Mouse (Mus musculus): ENCODE results near the gene Ccl17. TPM values are rescaled to one million over a fixed set of nuclear protein-coding genes. Genes with fewer than 3 reads are reported as not detected.
A peak's percentile ranks its signal among the peaks of the same experiment; 100 is the strongest.
"Not testable (repeated sequence)": the region's sequence is repeated elsewhere in the genome, so short reads cannot be mapped to it uniquely, and the experiment has no call there.

Gene Ccl17
- polyA plus RNA-seq, 1 experiment from 2014 or later: 0.51 TPM

DNA sequence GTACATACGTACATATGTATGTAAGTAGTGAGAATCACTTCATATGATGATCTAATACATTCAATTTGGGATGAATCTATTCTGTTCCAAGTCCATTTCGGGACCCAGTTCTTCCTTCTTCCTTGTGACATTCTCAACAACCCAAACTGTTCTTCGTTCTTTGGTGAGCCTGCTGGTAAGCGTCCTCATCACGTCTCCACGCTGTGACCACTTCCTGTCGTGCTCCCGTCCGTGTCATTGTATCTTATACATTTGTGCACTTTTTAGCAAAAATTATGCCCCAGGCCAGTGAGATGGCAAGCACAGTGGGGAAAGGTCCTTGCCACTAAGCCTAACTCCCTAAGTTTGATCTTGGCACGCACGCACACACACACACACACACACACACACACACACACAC is 7.7 kb downstream of the Ccl17 start:
- no peak overlapping the region for H3K27ac ChIP-seq (ENCODE audit: low read length)
- no peaks in the 10 kb centered on the region for H3K4me1 ChIP-seq (ENCODE audit: control insufficient read depth, insufficient read depth, low read length)
- H3K9me3 ChIP-seq (replicated peaks; ENCODE audit: control insufficient read depth, low read length): no peaks in the 10 kb centered on the region
- no peak overlapping the region for H3K9ac ChIP-seq (ENCODE audit: low read length)
- peaks cover 15% of the 10 kb centered on the region for H3K36me3 ChIP-seq (ENCODE audit: control insufficient read depth, insufficient read depth)
- no peak overlapping the region for H3K4me2 ChIP-seq (ENCODE audit: low read depth, low read length)
- ATAC-seq (replicated peaks; ENCODE audit: extremely low read depth, insufficient read depth, low FRiP score): no peak
- whole genome bisulfite sequencing: 87% methylated on average over 11 of the region's 11 CpGs
- H3K4me3 ChIP-seq (ENCODE audit: low read length): no peak overlapping the region
- H3K27me3 ChIP-seq (ENCODE audit: control insufficient read depth, insufficient read depth, low read length): no peaks in the 10 kb centered on the region

GRCm38 (mm10) chr8:94819671-94820179 is 9.5 kb downstream of the Ccl17 start:
- no peak for ATAC-seq (replicated peaks; ENCODE audit: extremely low read depth, insufficient read depth, low FRiP score)
- 51% methylated on average over 6 of the region's 6 CpGs for WGBS
- H3K4me2 ChIP-seq (ENCODE audit: low read depth, low read length): no peak overlapping the region

GRCm38 (mm10) chr8:94820553-94820952 is 10.3 kb downstream of the Ccl17 start:
- Histone ChIP-seq H3K4me2 (ENCODE audit: low read depth, low read length) (no peak overlapping the region), H3K9ac (ENCODE audit: low read length) (no peak overlapping the region), H3K9me3 (replicated peaks; ENCODE audit: control insufficient read depth, low read length) (no peaks in the 10 kb centered on the region), H3K36me3 (ENCODE audit: control insufficient read depth, insufficient read depth) (peaks cover 36% of the 10 kb centered on the region), H3K27ac (ENCODE audit: low read length) (no peak overlapping the region), H3K4me3 (ENCODE audit: low read length) (no peak overlapping the region), H3K27me3 (ENCODE audit: control insufficient read depth, insufficient read depth, low read length) (no peaks in the 10 kb centered on the region), H3K4me1 (ENCODE audit: control insufficient read depth, insufficient read depth, low read length) (no peaks in the 10 kb centered on the region)
- no peak for ATAC-seq (replicated peaks; ENCODE audit: extremely low read depth, insufficient read depth, low FRiP score)
- 88% methylated on average over 7 of the region's 7 CpGs for WGBS

More at GRCm38 (mm10) chr8:94819671-94820179, 9.5 kb downstream of the Ccl17 start:
- no peaks in the 10 kb centered on the region for H3K9me3 ChIP-seq (replicated peaks; ENCODE audit: control insufficient read depth, low read length)
- no peak overlapping the region for H3K9ac ChIP-seq (ENCODE audit: low read length)
- no peaks in the 10 kb centered on the region for H3K27me3 ChIP-seq (ENCODE audit: control insufficient read depth, insufficient read depth, low read length)
- no peak overlapping the region for H3K4me3 ChIP-seq (ENCODE audit: low read length)
- H3K27ac ChIP-seq (ENCODE audit: low read length): no peak overlapping the region
- H3K4me1 ChIP-seq (ENCODE audit: control insufficient read depth, insufficient read depth, low read length): no peaks in the 10 kb centered on the region
- peaks cover 30% of the 10 kb centered on the region for H3K36me3 ChIP-seq (ENCODE audit: control insufficient read depth, insufficient read depth)

GRCm38 (mm10) chr8:94821381-94821780 is 11.1 kb downstream of the Ccl17 start:
- H3K4me3 ChIP-seq (ENCODE audit: low read length): no peak overlapping the region
- no peak for ATAC-seq (replicated peaks; ENCODE audit: extremely low read depth, insufficient read depth, low FRiP score)
- H3K4me1 ChIP-seq (ENCODE audit: control insufficient read depth, insufficient read depth, low read length): no peaks in the 10 kb centered on the region
- no peak overlapping the region for H3K9ac ChIP-seq (ENCODE audit: low read length)
- H3K27me3 ChIP-seq (ENCODE audit: control insufficient read depth, insufficient read depth, low read length): no peaks in the 10 kb centered on the region
- no peaks in the 10 kb centered on the region for H3K9me3 ChIP-seq (replicated peaks; ENCODE audit: control insufficient read depth, low read length)
- H3K27ac ChIP-seq (ENCODE audit: low read length): no peak overlapping the region
- H3K36me3 ChIP-seq (ENCODE audit: control insufficient read depth, insufficient read depth): peaks cover 38% of the 10 kb centered on the region
- 92% methylated on average over 2 of the region's 2 CpGs for WGBS
- H3K4me2 ChIP-seq (ENCODE audit: low read depth, low read length): no peak overlapping the region

DNA sequence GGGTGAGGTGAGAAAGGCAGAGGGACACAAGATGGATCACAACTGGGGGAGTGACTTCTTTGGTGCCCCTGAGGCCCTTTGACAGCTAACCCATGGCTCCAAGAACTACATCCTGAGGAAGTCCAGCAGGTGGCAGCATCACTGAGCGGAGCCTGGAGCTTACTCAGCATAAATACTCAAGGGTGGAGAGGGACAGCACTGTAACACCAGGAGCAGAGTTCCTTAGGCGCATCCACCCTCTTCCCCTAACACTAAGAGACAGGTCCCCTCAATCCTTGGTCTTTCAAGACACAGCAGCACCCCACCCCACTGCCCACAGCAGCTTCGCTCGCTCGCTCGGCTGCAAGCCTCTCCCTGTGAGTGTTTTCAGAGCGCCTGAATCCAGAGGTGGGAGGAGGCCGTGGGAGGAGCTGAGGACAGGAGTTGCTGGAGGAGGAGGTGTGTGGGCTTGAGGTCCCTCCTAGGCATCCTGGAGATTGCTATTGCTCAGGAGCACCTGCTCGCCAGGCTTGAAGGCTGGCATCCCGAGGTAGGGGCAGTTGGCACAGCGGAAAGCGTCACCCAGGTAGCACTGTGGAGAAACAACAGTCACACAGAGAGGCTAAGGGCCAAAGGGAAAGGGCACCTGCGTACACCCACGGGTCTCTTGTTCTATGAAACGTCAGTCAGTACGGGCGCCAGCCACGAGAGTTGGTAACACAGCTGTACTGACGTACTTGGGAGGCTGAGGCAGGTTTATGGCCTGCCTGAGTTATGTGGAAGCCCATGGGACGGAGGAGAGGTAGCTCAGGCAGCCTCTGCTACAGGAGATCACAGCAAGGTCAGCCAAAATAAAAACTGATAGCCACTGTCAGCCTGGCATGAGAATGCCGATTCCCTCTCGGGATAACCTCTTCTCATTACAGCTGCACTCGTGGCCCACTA is 12.6 kb downstream of the Ccl17 start:
- WGBS: 76% methylated on average over 23 of the region's 23 CpGs

GRCm38 (mm10) chr8:94825170-94825569 is 14.9 kb downstream of the Ccl17 start:
- Histone ChIP-seq H3K4me2 (ENCODE audit: low read depth, low read length) (no peak overlapping the region), H3K9ac (ENCODE audit: low read length) (no peak overlapping the region), H3K27me3 (ENCODE audit: control insufficient read depth, insufficient read depth, low read length) (no peaks in the 10 kb centered on the region), H3K27ac (ENCODE audit: low read length) (no peak overlapping the region), H3K4me1 (ENCODE audit: control insufficient read depth, insufficient read depth, low read length) (no peaks in the 10 kb centered on the region), H3K4me3 (ENCODE audit: low read length) (no peak overlapping the region), H3K9me3 (replicated peaks; ENCODE audit: control insufficient read depth, low read length) (no peaks in the 10 kb centered on the region), H3K36me3 (ENCODE audit: control insufficient read depth, insufficient read depth) (peaks cover 58% of the 10 kb centered on the region)
- ATAC-seq (replicated peaks; ENCODE audit: extremely low read depth, insufficient read depth, low FRiP score): no peak
- 81% methylated on average over 6 of the region's 6 CpGs for WGBS

More for the DNA sequence above, 12.6 kb downstream of the Ccl17 start:
- 0 out of 2 replicates have a peak, but pooled peaks have one; percentile 65 for ATAC-seq (replicated peaks; ENCODE audit: extremely low read depth, insufficient read depth, low FRiP score)
- Histone ChIP-seq H3K27me3 (ENCODE audit: control insufficient read depth, insufficient read depth, low read length) (no peaks in the 10 kb centered on the region), H3K4me2 (ENCODE audit: low read depth, low read length) (no peak overlapping the region), H3K4me1 (ENCODE audit: control insufficient read depth, insufficient read depth, low read length) (no peaks in the 10 kb centered on the region), H3K9ac (ENCODE audit: low read length) (no peak overlapping the region), H3K9me3 (replicated peaks; ENCODE audit: control insufficient read depth, low read length) (no peaks in the 10 kb centered on the region), H3K4me3 (ENCODE audit: low read length) (no peak overlapping the region), H3K36me3 (ENCODE audit: control insufficient read depth, insufficient read depth) (peaks cover 49% of the 10 kb centered on the region), H3K27ac (ENCODE audit: low read length) (no peak overlapping the region)

DNA sequence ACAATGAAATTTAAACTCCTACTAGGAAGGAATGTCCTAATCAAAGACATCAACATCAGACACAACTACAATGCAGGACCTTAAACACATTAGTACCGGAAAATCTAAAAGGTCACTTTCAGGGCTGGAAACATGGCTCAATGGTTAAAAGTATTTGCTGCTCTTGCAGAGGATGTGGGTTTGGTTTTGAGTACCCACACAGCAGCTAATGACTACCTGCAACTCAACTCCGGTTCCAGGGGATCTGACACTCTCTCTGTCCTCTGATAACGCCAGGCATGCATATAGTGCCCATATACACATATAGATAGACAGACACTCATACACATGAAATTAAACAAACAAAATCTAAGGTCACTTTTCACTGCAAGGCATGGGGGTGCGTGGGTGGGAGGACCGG is 16.0 kb downstream of the Ccl17 start:
- 93% methylated on average over 5 of the region's 5 CpGs for WGBS
- Histone ChIP-seq H3K4me2 (ENCODE audit: low read depth, low read length) (no peak overlapping the region), H3K4me1 (ENCODE audit: control insufficient read depth, insufficient read depth, low read length) (no peaks in the 10 kb centered on the region), H3K36me3 (ENCODE audit: control insufficient read depth, insufficient read depth) (peaks cover 59% of the 10 kb centered on the region), H3K27ac (ENCODE audit: low read length) (no peak overlapping the region), H3K4me3 (ENCODE audit: low read length) (no peak overlapping the region), H3K27me3 (ENCODE audit: control insufficient read depth, insufficient read depth, low read length) (no peaks in the 10 kb centered on the region), H3K9me3 (replicated peaks; ENCODE audit: control insufficient read depth, low read length) (no peaks in the 10 kb centered on the region), H3K9ac (ENCODE audit: low read length) (no peak overlapping the region)
- no peak for ATAC-seq (replicated peaks; ENCODE audit: extremely low read depth, insufficient read depth, low FRiP score)

- WGBS: 80% methylated on average over 6 of the region's 6 CpGs
Observed at GRCm38 (mm10) chr8:94828284-94828683, 18.0 kb downstream of the Ccl17 start.

GRCm38 (mm10) chr8:94833901-94834405 is 23.7 kb downstream of the Ccl17 start:
- not testable (repeated sequence) for H3K9me3 ChIP-seq (replicated peaks; ENCODE audit: control insufficient read depth, low read length); H3K27me3 ChIP-seq (ENCODE audit: control insufficient read depth, insufficient read depth, low read length); H3K9ac ChIP-seq (ENCODE audit: low read length); H3K4me3 ChIP-seq (ENCODE audit: low read length); H3K4me2 ChIP-seq (ENCODE audit: low read depth, low read length); H3K27ac ChIP-seq (ENCODE audit: low read length); ATAC-seq (replicated peaks; ENCODE audit: extremely low read depth, insufficient read depth, low FRiP score)
- peaks cover 12% of the 10 kb centered on the region for H3K4me1 ChIP-seq (ENCODE audit: control insufficient read depth, insufficient read depth, low read length)
- WGBS: 76% methylated on average over 7 of the region's 7 CpGs
- peaks cover 14% of the 10 kb centered on the region for H3K36me3 ChIP-seq (ENCODE audit: control insufficient read depth, insufficient read depth)

More at GRCm38 (mm10) chr8:94828284-94828683, 18.0 kb downstream of the Ccl17 start:
- H3K27ac ChIP-seq (ENCODE audit: low read length): no peak overlapping the region
- no peaks in the 10 kb centered on the region for H3K9me3 ChIP-seq (replicated peaks; ENCODE audit: control insufficient read depth, low read length)
- no peaks in the 10 kb centered on the region for H3K27me3 ChIP-seq (ENCODE audit: control insufficient read depth, insufficient read depth, low read length)
- H3K36me3 ChIP-seq (ENCODE audit: control insufficient read depth, insufficient read depth): peaks cover 53% of the 10 kb centered on the region
- H3K9ac ChIP-seq (ENCODE audit: low read length): no peak overlapping the region
- H3K4me3 ChIP-seq (ENCODE audit: low read length): no peak overlapping the region
- H3K4me2 ChIP-seq (ENCODE audit: low read depth, low read length): no peak overlapping the region
- no peak for ATAC-seq (replicated peaks; ENCODE audit: extremely low read depth, insufficient read depth, low FRiP score)
- H3K4me1 ChIP-seq (ENCODE audit: control insufficient read depth, insufficient read depth, low read length): no peaks in the 10 kb centered on the region; the same call in 1 of the 2 replicates

All from heart, embryonic 16.5 days (tissue).